Mouse (Mus musculus) myocyte (in vitro differentiated cells): Measurements from ENCODE around the gene Il27. TPM values are rescaled to one million over a fixed set of nuclear protein-coding genes. Genes with fewer than 3 reads are reported as not detected.

Experiments used
- H3K27me3 ChIP-seq: one replicate; pipeline ENCODE4 v1.6.1; 2011; ENCODE audit not compliant: control insufficient read depth, insufficient read depth, insufficient read length
- H3K36me3 ChIP-seq: one replicate; pipeline ENCODE4 v1.6.1; 2011; ENCODE audit not compliant: control insufficient read depth, insufficient read depth
- H3K4me2 ChIP-seq: one replicate; pipeline ENCODE4 v1.6.1; 2011; ENCODE audit warnings: low read depth, control low read depth
- H3K4me3 ChIP-seq: one replicate; pipeline ENCODE4 v1.5.1; 2011; ENCODE audit warnings: mild to moderate bottlenecking, control low read depth, moderate library complexity
- H3K79me2 ChIP-seq: one replicate; pipeline ENCODE4 v1.6.1; 2011; ENCODE audit not compliant: control insufficient read depth, insufficient read depth
- H3ac ChIP-seq: one replicate; pipeline ENCODE4 v1.6.1; 2011; ENCODE audit not compliant: control insufficient read depth, insufficient read length
- CEBPB ChIP-seq: IDR thresholded peaks from 2 replicates; pipeline ENCODE4 v1.6.1; 2011; ENCODE audit warnings: mild to moderate bottlenecking, moderate library complexity; ENCODE audit not compliant: poor library complexity, insufficient read depth, severe bottlenecking
- E2F4 ChIP-seq: IDR thresholded peaks from one replicate; pipeline ENCODE4 v1.6.1; 2011; ENCODE audit warnings: mild to moderate bottlenecking, control low read depth, moderate library complexity; ENCODE audit not compliant: insufficient read depth
- MAX ChIP-seq: IDR thresholded peaks from one replicate; pipeline ENCODE4 v1.6.1; 2011; ENCODE audit warnings: low read depth, mild to moderate bottlenecking, control low read depth
- MYOD1 ChIP-seq, 3 experiments: IDR thresholded peaks; one replicate each; pipeline ENCODE4 v1.6.1; 2011; ENCODE audit warnings: control low read depth in 2 of 3, low read depth in 2 of 3, mild to moderate bottlenecking in 2 of 3, moderate library complexity in 1 of 3; ENCODE audit not compliant: insufficient read length in 2 of 3, control insufficient read depth in 1 of 3
- MYOG ChIP-seq, 3 experiments: IDR thresholded peaks; one replicate each; pipeline ENCODE4 v1.6.1; 2011; ENCODE audit warnings: control low read depth in 2 of 3, low read depth in 2 of 3, mild to moderate bottlenecking in 2 of 3; ENCODE audit not compliant: insufficient read length in 2 of 3, control insufficient read depth in 1 of 3, insufficient read depth in 1 of 3
- POLR2A ChIP-seq: IDR thresholded peaks from one replicate; pipeline ENCODE4 v1.6.1; 2011; ENCODE audit warnings: low read depth, mild to moderate bottlenecking, control low read depth, moderate library complexity; ENCODE audit not compliant: insufficient read length
- POLR2AphosphoS2 ChIP-seq: IDR thresholded peaks from one replicate; pipeline ENCODE4 v1.6.1; 2011; ENCODE audit warnings: low read depth, control low read depth; ENCODE audit not compliant: insufficient read length
- REST ChIP-seq: IDR thresholded peaks from one replicate; pipeline ENCODE4 v1.6.1; 2011; ENCODE audit warnings: mild to moderate bottlenecking, control low read depth, moderate library complexity; ENCODE audit not compliant: insufficient read depth, insufficient read length
- SRF ChIP-seq: IDR thresholded peaks from one replicate; pipeline ENCODE4 v1.6.1; 2011; ENCODE audit warnings: low read depth; ENCODE audit not compliant: control insufficient read depth, insufficient read length
- TCF12 ChIP-seq: IDR thresholded peaks from one replicate; pipeline ENCODE4 v1.6.1; 2011; ENCODE audit warnings: mild to moderate bottlenecking, control low read depth; ENCODE audit not compliant: poor library complexity, insufficient read depth, severe bottlenecking
- TCF3 ChIP-seq: IDR thresholded peaks from one replicate; pipeline ENCODE4 v1.6.1; 2011; ENCODE audit warnings: low read depth, control low read depth; ENCODE audit not compliant: insufficient read length
- USF1 ChIP-seq: IDR thresholded peaks from one replicate; pipeline ENCODE4 v1.6.1; 2011; ENCODE audit warnings: low read depth, mild to moderate bottlenecking, control low read depth, moderate library complexity
- polyA plus RNA-seq: library from polyadenylated mRNA; unstranded; fragments of >200 nt; fragmentation: generic; extraction: Trizol; gene quantifications from one replicate; pipeline ENCODE4 v1.2.1, GENCODE M21; 2012; ENCODE audit warnings: missing spikeins

Gene Il27
- polyA plus RNA-seq, 1 experiment: not detected

DNA sequence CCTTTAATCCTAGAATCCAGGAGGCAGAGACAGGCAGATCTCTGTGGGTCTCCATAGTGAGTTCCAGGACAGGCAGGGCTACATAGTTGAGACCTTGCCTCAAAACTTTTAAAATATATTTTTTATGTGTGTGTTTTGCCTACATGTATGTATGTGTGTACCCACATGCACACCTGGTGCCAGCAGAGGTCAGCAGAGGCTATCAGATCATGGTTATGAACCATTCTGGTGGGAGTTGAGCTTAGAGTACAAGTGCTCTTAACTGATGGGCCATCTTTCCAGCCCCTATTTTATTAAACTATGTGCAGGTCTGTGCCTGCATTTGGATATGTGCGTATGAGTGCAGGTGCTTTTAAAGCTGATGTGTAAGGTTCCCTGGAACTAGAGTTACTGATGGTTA lies 39.9 kb downstream of the Il27 start:
- H3K4me3 ChIP-seq: no peak overlapping the region
- H3K79me2 ChIP-seq: peaks cover 25% of the 10 kb centered on the region
- TF ChIP-seq POLR2AphosphoS2 (no peak), E2F4 (no peak), MYOD1 (IDR thresholded peaks at IDR 0.05; ENCODE audit: control insufficient read depth in 1 of 3, insufficient read length in 2 of 3, low read depth in 2 of 3) (no peak), TCF12 (no peak), TCF3 (no peak), MYOG (IDR thresholded peaks at IDR 0.05; ENCODE audit: control insufficient read depth in 1 of 3, insufficient read depth in 1 of 3, insufficient read length in 2 of 3, low read depth in 2 of 3) (no peak), REST (no peak), MAX (no peak), USF1 (no peak), POLR2A (no peak), CEBPB (no peak), SRF (no peak)

DNA sequence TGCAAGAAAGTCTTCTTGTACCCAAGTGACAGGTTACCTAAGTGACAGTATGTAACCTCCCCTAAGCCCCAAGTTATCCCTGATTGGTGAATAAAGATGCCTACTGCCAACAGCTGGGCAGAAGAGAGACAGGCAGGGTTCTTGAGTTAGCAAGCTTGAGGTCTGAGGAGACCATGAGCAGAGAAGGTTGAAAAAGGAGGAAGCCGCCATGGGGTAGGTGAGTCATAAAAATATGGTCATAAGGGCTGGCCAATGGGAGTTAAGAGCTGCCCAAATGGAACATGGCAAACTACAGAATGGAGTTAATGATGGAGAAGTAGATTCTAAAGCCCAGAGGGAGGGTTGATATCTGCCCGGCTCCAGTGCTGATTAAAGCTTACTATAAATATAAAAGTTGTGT lies 49.1 kb downstream of the Il27 start:
- Histone ChIP-seq H3ac (no peak overlapping the region), H3K79me2 (peaks cover 9% of the 10 kb centered on the region), H3K4me3 (no peak overlapping the region), H3K36me3 (peaks cover 44% of the 10 kb centered on the region), H3K4me2 (no peak overlapping the region), H3K27me3 (no peaks in the 10 kb centered on the region)
- TF ChIP-seq SRF: no peak
- TF ChIP-seq TCF3: no peak
- TF ChIP-seq TCF12: no peak
- TF ChIP-seq POLR2AphosphoS2: no peak
- no peak for TF ChIP-seq POLR2A
- no peak for TF ChIP-seq MAX
- TF ChIP-seq MYOG (IDR thresholded peaks at IDR 0.05; ENCODE audit: control insufficient read depth in 1 of 3, insufficient read depth in 1 of 3, insufficient read length in 2 of 3, low read depth in 2 of 3): no peak
- no peak for TF ChIP-seq USF1
- TF ChIP-seq E2F4: no peak
- TF ChIP-seq MYOD1 (IDR thresholded peaks at IDR 0.05; ENCODE audit: control insufficient read depth in 1 of 3, insufficient read length in 2 of 3, low read depth in 2 of 3): no peak
- TF ChIP-seq CEBPB: no peak

More for the DNA sequence above, 39.9 kb downstream of the Il27 start:
- no peak overlapping the region for H3K4me2 ChIP-seq
- H3K36me3 ChIP-seq: peaks cover 96% of the 10 kb centered on the region
- H3K27me3 ChIP-seq: no peaks in the 10 kb centered on the region
- H3ac ChIP-seq: no peak overlapping the region

DNA sequence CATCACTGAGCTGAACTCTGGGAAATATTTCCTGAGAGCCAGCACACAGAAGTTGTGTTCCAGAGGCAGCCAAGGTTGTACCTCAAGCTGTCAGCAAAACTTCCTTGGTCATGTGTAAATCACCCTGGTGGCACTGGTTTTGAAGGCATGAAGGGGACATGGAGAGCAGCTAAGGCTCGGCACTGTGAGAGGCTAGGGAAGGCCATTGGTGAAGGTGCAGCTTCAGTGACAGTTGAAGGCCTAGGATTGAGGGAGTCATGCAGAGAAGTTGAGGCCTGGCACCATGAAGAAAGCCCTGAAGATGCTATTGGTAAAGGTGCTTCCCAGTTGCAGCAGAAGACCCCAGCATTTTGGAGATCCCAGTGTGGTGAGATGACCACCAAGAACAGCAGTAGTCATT lies 53.1 kb downstream of the Il27 start:
- Histone ChIP-seq H3K79me2 (no peaks in the 10 kb centered on the region), H3ac (no peak overlapping the region), H3K4me2 (no peak overlapping the region), H3K4me3 (no peak overlapping the region), H3K36me3 (peaks cover 11% of the 10 kb centered on the region), H3K27me3 (peaks cover 1% of the 10 kb centered on the region)
- no peak for TF ChIP-seq MYOD1 (IDR thresholded peaks at IDR 0.05; ENCODE audit: control insufficient read depth in 1 of 3, insufficient read length in 2 of 3, low read depth in 2 of 3)
- TF ChIP-seq CEBPB: no peak
- TF ChIP-seq MYOG (IDR thresholded peaks at IDR 0.05; ENCODE audit: control insufficient read depth in 1 of 3, insufficient read depth in 1 of 3, insufficient read length in 2 of 3, low read depth in 2 of 3): no peak
- TF ChIP-seq POLR2A: no peak
- TF ChIP-seq USF1: no peak
- TF ChIP-seq REST: no peak
- TF ChIP-seq POLR2AphosphoS2: no peak
- no peak for TF ChIP-seq MAX
- TF ChIP-seq E2F4: no peak
- TF ChIP-seq TCF3: no peak
- no peak for TF ChIP-seq TCF12
- no peak for TF ChIP-seq SRF

Other genes starting within 250 kb of the Il27 start
- 0.17 TPM for gene Lat, start 225.4 kb downstream of the Il27 start, polyA plus RNA-seq
- gene Spns1, start 217.5 kb downstream of the Il27 start, polyA plus RNA-seq: 76.5 TPM
- 3.5 TPM for gene Nfatc2ip, start 198.2 kb downstream of the Il27 start, polyA plus RNA-seq
- gene Cd19, start 180.1 kb downstream of the Il27 start, polyA plus RNA-seq: 0.01 TPM
- gene Rabep2, start 166.2 kb downstream of the Il27 start, polyA plus RNA-seq: 36.7 TPM
- 1,699 TPM for gene Atp2a1, start 131.8 kb downstream of the Il27 start, polyA plus RNA-seq
- gene Sh2b1, start 119.5 kb downstream of the Il27 start, polyA plus RNA-seq: 58.8 TPM
- gene Tufm, start 107.6 kb downstream of the Il27 start, polyA plus RNA-seq: 167 TPM
- gene Atxn2l, start 91.5 kb downstream of the Il27 start, polyA plus RNA-seq: 104 TPM
- 344 TPM for gene Eif3c, start 28.5 kb downstream of the Il27 start, polyA plus RNA-seq
- 4.7 TPM for gene Apobr, start 10.0 kb downstream of the Il27 start, polyA plus RNA-seq
- 3.6 TPM for gene Cln3, start 9.1 kb downstream of the Il27 start, polyA plus RNA-seq
- gene Nupr1, start 35.9 kb upstream of the Il27 start, polyA plus RNA-seq: 244 TPM
- gene Sgf29, start 54.4 kb upstream of the Il27 start, polyA plus RNA-seq: 35.3 TPM
- gene Sult1a1, start 81.5 kb upstream of the Il27 start, polyA plus RNA-seq: not detected
- 79.7 TPM for gene Bola2, start 100.5 kb upstream of the Il27 start, polyA plus RNA-seq
- gene Slx1b, start 100.8 kb upstream of the Il27 start, polyA plus RNA-seq: 5.8 TPM
- gene Coro1a, start 112.8 kb upstream of the Il27 start, polyA plus RNA-seq: 0.14 TPM
- gene Mapk3, start 164.7 kb upstream of the Il27 start, polyA plus RNA-seq: 126 TPM
- 1.1 TPM for gene Gdpd3, start 171.4 kb upstream of the Il27 start, polyA plus RNA-seq
- gene Ypel3, start 182.0 kb upstream of the Il27 start, polyA plus RNA-seq: 82.2 TPM
- gene Tbx6, start 186.5 kb upstream of the Il27 start, polyA plus RNA-seq: 0.23 TPM
- gene Ppp4c, start 197.6 kb upstream of the Il27 start, polyA plus RNA-seq: 113 TPM
- gene Fam57b, start 202.7 kb upstream of the Il27 start, polyA plus RNA-seq: 0.94 TPM
- not detected for gene 4930451I11Rik, start 236.7 kb upstream of the Il27 start, polyA plus RNA-seq